Mouse (Mus musculus) T-helper 2 cell (primary cell): ENCODE results near the gene Slu7.

Experiments used
- in situ Hi-C: fragments of 300-600 bp; cut with MboI, MseI; formaldehyde crosslinking; loops from one replicate; pipeline ENCODE4 v1.15.1; 2025; ENCODE audit warnings: high pct_unique_total_duplicates

The Slu7 gene

DNA sequence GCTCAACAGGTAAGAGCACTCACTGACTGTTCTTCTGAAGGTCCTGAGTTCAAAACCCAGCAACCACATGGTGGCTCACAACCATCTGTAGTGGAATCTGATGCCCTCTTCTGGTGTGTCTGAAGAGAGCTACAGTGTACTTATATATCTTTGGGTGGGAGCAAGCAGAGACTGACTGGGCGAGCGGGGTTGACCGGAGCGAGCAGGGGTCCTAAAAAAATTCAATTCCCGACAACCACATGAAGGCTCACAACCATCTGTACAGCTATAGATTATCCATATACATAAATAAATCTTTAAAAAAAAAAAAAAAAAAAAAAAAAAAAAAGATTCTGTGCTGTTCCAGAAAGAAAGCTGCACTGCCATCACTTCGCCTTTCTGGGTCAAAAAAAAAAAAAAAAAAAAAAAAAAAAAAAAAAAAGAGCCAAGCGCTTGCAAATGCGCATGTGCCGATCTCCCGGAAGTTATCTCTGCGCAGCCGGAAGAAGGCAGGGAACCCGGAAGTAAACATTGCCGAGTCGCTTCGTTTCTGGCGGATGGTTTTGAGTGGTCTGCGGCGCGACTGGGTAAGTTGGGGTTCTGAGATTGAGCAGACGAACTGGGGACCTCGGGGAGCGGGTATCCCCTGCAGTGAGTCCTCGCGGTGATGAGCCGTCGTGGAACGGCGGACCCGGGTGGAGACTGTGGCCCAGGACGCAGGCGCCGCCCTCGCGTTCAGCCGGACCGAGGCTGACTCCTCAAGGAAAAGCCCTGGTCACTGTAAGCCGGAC is at the start of gene Slu7:
Gene Slu7, plus strand, starts transcription at position 491 of the 770 bp plus-strand sequence.
- in situ Hi-C loops, result no loop called here

DNA sequence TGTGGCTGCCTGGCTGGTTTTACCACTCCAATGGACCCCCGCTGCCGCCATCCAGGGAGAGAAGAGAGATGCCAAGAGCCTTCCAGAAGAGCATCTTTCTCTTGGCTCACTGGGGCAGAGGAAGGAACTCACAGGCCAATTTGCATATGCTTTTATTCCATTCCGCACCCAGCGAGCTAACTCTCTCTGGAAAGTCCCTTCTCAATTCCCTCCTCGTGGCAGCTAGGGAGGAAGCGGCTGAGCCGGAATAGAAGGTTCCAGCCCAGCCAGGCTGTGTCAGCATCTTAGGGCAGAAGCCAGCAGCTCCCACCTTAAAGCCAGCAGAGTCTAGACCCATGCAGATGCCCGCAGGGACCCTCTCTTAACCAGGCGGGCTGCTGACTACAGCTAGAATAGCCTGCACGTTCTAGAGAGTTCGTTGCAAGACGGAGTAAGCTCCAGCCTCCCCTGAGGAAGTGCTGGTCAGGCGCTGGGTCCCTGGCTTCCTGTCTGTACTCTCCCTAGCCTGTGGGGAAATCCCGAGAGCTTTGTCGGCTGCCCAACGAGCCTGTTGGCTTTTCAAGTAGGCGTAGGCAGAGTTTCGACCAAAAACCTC is 48.4 kb upstream of the Slu7 start:
- in situ Hi-C loops, result no loop called here

GRCm38 (mm10) chr11:43385716-43386115 is 47.8 kb upstream of the Slu7 start:
- in situ Hi-C loops, result no loop called here

DNA sequence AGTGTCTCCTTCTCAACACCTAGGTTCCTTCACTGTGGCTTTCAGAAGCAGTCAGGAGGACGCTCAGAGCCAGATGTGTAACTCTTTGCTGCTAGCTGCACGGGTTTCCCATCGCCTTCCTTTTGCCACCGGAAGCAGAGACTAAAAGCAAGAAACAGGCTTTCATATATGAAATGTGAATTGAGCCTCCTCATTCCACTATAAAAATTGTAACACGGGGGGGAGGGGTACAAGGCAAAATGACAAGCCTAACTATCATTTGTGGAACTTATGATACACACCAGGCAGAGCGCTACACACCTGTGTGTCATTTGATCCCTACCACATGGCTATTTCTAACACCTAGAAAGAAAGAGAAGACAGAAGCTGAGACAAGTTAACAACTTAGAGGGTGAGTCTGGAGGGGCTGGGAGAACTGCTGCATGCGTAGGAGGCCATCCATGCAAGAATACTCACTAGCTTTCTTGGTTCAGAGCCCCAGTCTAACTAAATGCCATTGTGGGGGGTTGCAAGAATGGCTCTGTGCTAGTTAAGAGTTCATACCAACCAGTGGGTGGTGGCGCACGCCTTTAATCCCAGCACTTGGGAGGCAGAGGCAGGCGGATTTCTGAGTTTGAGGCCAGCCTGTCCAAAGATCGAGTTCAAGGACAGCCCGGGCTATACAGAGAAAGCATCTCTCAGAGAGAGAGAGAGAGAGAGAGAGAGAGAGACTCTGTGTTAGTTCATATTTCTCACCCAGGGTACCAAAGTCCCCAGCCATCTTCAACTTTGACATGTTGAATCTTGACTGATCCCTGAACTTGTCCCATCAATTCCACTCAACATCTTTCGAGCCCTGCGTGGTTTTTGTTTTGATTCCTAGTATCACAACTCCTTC is 46.3 kb upstream of the Slu7 start:
- in situ Hi-C loops, result no loop called here

DNA sequence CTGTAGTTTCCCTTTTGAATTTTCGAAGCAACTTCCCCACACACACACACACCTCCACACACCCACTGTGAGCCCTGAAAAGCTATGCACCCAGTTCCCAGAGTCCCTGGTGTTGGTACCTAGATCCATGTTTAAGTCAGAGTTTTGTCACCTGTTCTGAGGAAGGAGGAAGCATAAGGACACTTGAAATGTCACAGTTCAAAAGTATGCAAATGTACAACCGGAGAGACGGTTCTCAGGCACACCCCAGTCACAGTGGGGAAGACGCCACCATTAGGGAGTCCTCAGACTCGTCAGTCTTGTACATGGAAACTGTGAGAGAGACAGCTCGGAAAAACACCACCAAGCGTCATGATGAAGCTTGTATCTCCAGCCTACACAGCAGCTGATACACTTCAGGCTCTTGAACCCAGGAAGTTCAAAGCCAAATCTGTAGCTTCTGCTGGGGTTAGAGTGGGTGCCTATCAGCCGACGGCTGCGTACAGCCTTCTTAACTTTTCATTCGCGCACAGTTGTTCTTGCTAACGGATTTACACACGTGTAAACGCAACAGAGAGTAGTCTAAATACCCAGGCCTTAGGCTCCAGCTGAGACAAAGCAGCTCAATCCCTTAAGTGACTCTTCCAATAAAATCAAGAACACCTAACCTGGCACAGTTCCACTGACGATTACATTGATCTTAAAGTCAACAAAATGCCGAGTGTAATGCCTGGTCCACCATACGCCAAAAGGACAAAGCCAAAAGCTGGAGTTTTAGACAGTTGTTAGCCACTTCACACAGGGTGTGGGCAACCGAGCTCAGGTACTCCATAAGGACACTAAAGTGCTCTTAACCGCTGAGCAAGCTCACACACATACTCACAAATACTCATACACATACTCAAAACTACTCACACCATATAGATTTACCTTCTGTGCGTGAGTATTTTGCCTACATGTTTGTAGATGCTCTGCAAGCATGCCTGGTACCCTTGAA is 45.1 kb upstream of the Slu7 start:
- in situ Hi-C loops, result no loop called here

- in situ Hi-C loops, result no loop called here
Measured at GRCm38 (mm10) chr11:43389118-43389517, 44.4 kb upstream of the Slu7 start.

- in situ Hi-C loops, result no loop called here
Measured at GRCm38 (mm10) chr11:43392757-43393156, 40.8 kb upstream of the Slu7 start.

- in situ Hi-C loops, result no loop called here
Measured at GRCm38 (mm10) chr11:43393325-43393724, 40.2 kb upstream of the Slu7 start.

- in situ Hi-C loops, result no loop called here
Measured at GRCm38 (mm10) chr11:43395073-43395948, 38.2 kb upstream of the Slu7 start.

DNA sequence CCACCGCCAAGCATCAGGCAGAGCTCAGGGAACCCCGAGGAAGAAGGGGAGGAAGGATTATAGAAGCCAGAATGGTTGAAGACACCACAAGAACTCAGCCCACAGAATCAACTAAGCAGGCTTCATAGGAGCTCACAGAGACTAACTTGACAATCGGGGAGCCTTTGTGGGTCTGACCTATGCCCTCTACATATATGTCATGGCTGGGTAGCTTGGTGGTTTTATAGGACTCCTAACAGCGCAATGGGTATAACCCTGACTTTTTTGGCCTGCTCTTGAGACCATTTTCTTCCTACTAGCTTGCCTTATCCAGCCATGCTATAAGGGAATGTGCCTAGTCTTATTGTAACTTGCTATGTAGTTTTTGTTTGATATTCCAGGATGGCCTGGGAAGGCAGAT is 37.3 kb upstream of the Slu7 start:
- in situ Hi-C loops, result no loop called here

DNA sequence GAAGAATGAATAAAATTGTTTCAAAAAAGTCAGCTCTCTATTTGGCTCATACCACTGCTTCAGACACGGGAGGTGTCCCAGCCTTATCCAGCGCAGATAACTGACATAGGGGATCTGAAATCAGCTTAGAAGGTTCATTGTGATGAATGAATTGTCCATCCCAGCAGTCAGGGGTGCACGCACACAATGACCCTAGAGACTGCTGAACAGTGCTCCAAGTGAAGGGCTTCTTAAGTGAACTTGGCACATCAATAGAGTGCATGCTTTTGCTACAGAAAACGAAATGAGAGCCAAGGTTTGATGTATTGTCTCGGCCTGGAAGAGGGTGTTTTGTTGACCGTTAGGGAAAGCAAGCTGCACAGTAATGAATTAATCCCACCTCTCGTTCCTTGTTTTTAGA is 36.9 kb upstream of the Slu7 start:
- in situ Hi-C loops, result no loop called here

DNA sequence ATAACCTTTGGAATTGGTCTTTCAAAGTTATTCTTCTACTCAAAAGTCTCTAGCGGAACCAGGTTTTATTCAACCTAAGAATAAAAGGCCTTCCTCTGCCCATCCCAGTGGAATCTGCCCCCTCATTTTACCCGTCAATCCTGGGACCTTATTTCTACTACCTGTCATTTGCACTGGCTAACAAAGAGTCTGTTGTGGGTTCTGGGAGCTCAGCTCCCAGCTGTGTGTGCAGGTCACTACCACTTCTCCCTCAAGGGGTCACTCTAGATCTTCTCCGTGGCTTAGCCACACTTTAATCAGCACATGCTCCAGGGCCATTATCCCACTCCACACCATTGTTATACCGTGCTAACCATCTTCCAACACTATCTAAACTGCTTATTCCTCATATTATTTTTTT is 34.2 kb upstream of the Slu7 start:
- in situ Hi-C loops, result no loop called here

GRCm38 (mm10) chr11:43400131-43400530 is 33.4 kb upstream of the Slu7 start:
- in situ Hi-C loops, result no loop called here

GRCm38 (mm10) chr11:43404150-43404807 is 29.3 kb upstream of the Slu7 start:
- in situ Hi-C loops, result no loop called here

GRCm38 (mm10) chr11:43408888-43409287 is 24.7 kb upstream of the Slu7 start:
- in situ Hi-C loops, result no loop called here

DNA sequence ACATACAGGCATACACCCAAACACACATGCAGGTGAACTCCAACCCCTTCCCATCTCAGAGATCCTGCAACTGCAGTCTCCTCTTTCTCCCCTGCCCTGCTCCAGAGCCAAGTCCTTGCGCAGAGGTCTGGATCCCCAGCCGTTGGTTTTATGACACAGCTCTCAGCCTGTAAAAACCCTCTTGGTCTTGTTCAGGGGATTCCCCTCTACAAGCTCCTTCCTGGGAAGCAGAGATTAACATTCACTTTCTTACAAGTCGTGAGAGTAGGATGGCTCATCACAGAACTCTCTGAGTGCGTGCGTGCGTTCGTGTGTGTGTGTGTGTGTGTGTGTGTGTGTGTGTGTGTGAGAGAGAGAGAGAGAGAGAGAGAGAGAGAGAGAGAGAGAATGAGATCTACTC is 23.3 kb upstream of the Slu7 start:
- in situ Hi-C loops, result no loop called here

GRCm38 (mm10) chr11:43411413-43411812 is 22.1 kb upstream of the Slu7 start:
- in situ Hi-C loops, result no loop called here

DNA sequence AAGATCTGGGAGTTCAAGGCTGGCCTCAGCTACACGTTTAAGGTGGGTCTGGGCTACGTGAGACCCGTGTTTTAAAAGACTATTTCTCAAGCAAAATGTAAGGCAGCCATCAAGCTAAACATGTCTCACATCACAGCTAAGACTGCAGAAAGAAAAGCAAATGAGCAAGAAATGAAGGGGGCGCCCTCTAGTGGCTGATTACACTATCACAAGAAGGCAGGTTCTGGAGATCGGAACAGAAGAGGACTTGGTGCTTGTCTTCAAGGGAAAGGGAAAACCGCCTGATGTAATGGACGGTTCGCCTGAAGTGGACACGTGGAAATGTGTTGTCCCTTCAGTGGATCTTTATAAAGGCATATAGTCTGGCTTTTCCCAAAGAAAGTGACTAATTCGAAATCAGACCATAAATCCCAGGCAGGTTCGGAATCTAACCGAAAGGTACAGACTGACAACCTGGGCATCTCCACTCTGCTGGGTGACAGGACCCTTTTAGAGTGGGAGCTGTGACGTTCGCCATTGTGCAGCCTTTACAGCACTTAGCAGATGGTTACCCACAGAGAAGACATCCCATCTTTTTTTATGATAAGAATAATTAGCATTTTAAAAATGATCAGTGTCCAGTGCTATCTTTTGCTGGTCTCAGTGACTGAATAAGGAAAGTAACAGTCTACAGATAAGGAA is 20.6 kb upstream of the Slu7 start:
- in situ Hi-C loops, result no loop called here

- in situ Hi-C loops, result loop anchor here (5.0 kb wide), 1 partner anchor 205 kb away; no protein-coding TSS in a partner anchor
Measured at GRCm38 (mm10) chr11:43417201-43417600, 16.3 kb upstream of the Slu7 start.
